Mouse (Mus musculus) kidney, adult 2 months (tissue): Measurements from ENCODE around the gene Gm37240.

Experiments used
- CTCF ChIP-seq: fragments of 200-500 bp; conservative IDR thresholded peaks from 2 replicates; pipeline ENCODE4 v1.5.1; 2011; ENCODE audit warnings: low read depth, mild to moderate bottlenecking, control low read depth, low read length, moderate library complexity, mixed read lengths; ENCODE audit not compliant: insufficient read depth, insufficient read length
- POLR2A ChIP-seq: fragments of 200-500 bp; IDR thresholded peaks from one replicate; pipeline ENCODE4 v1.6.1; 2011; ENCODE audit warnings: low read depth, low read length, control low read depth

GRCm38 (mm10) chr3:85113565-85113964 is 773.8 kb downstream of the Gm37240 start:
- TF ChIP-seq POLR2A (no peak), CTCF (no peak)
